Mouse (Mus musculus) liver, embryonic 11.5 days (tissue): Measurements from ENCODE around the gene Gm29666. TPM values are rescaled to one million over a fixed set of nuclear protein-coding genes. Genes with fewer than 3 reads are reported as not detected.

Experiments used
- ATAC-seq: fragments of 200-750 bp; cut with Nextera tagmentation; replicated peaks from 2 replicates; pipeline ENCODE4 v1.8.0; 2017; ENCODE audit warnings: moderate number of reproducible peaks, mild to moderate bottlenecking, moderate TSS enrichment, moderate library complexity; ENCODE audit not compliant: low FRiP score
- DNase-seq: peaks from one replicate; pipeline ENCODE4 v3.0.0-alpha.2; 2017; ENCODE audit warnings: low spot score
- H3K27ac ChIP-seq: fragments of 300-500 bp; sonication (generic); 2 replicates; pipeline ENCODE4 v1.5.1; 2014; ENCODE audit warnings: mild to moderate bottlenecking, low read depth, low read length, control low read depth
- H3K27me3 ChIP-seq: fragments of 300-500 bp; sonication (generic); replicated peaks from 2 replicates; pipeline ENCODE4 v1.6.1; 2014; ENCODE audit warnings: low read length, mixed read lengths; ENCODE audit not compliant: control insufficient read depth, insufficient read depth
- H3K36me3 ChIP-seq: fragments of 300-500 bp; sonication (generic); 2 replicates; pipeline ENCODE4 v1.6.1; 2014; ENCODE audit warnings: mild to moderate bottlenecking, low read length, moderate library complexity, mixed read lengths; ENCODE audit not compliant: control insufficient read depth, insufficient read depth
- H3K4me1 ChIP-seq: fragments of 300-500 bp; sonication (generic); replicated peaks from 2 replicates; pipeline ENCODE4 v1.6.1; 2014; ENCODE audit warnings: low read length, mixed read lengths; ENCODE audit not compliant: control insufficient read depth, insufficient read depth
- H3K4me2 ChIP-seq: fragments of 300-500 bp; sonication (generic); 2 replicates; pipeline ENCODE4 v1.6.1; 2014; ENCODE audit warnings: mild to moderate bottlenecking, control low read depth, moderate library complexity
- H3K4me3 ChIP-seq: fragments of 300-500 bp; sonication (generic); 2 replicates; pipeline ENCODE4 v1.5.1; 2014; ENCODE audit warnings: low read depth, low read length, control low read depth
- H3K9ac ChIP-seq: fragments of 300-500 bp; sonication (generic); 2 replicates; pipeline ENCODE4 v1.6.1; 2014; ENCODE audit warnings: low read depth, low read length, control low read depth
- H3K9me3 ChIP-seq: fragments of 300-500 bp; sonication (generic); 2 replicates; pipeline ENCODE4 v1.6.1; 2016; ENCODE audit warnings: low read length, inconsistent platforms, mixed read lengths; ENCODE audit not compliant: control insufficient read depth
- WGBS: fragments of 180-500 bp; shearing (Covaris S2); extraction: QIAGEN DNeasy Blood & Tissue Kit; methylation state at CpG from one replicate; pipeline ENCODE4 v1.1.7; 2014; 5-methylcytosine and 5-hydroxymethylcytosine counted together
- polyA plus RNA-seq: library from polyadenylated mRNA; unstranded; fragments of >200 nt; fragmentation: Nextera tagmentation; extraction: Ambion mirVana; gene quantifications from 2 replicates; pipeline ENCODE4 v1.2.1, GENCODE M21; 2014

The Gm29666 gene
- polyA plus RNA-seq, 1 experiment from 2014 or later, result 1.8 TPM

GRCm38 (mm10) chr15:84891658-84892057, 28.2 kb downstream of the Gm29666 start:
- no peak overlapping the region for H3K9ac ChIP-seq
- H3K4me3 ChIP-seq, result no peak overlapping the region

GRCm38 (mm10) chr15:84891246-84891645, 28.6 kb downstream of the Gm29666 start:
- Histone ChIP-seq H3K9me3 (no peaks in the 10 kb centered on the region), H3K27ac (no peak overlapping the region), H3K4me3 (no peak overlapping the region), H3K4me2 (no peak overlapping the region), H3K4me1 (no peaks in the 10 kb centered on the region), H3K9ac (no peak overlapping the region), H3K27me3 (no peaks in the 10 kb centered on the region), H3K36me3 (no peaks in the 10 kb centered on the region)
- ATAC-seq (no peak), DNase-seq (no peak)
- 47% methylated on average over 3 of the region's 3 CpGs for WGBS

More at GRCm38 (mm10) chr15:84891658-84892057, 28.2 kb downstream of the Gm29666 start:
- no peak overlapping the region for H3K27ac ChIP-seq
- H3K9me3 ChIP-seq, result no peaks in the 10 kb centered on the region
- 2% methylated on average over 3 of the region's 3 CpGs for WGBS
- ATAC-seq (no peak), DNase-seq (peak; percentile 51)
- H3K36me3 ChIP-seq, result no peaks in the 10 kb centered on the region
- H3K4me1 ChIP-seq, result no peaks in the 10 kb centered on the region
- no peak overlapping the region for H3K4me2 ChIP-seq
- no peaks in the 10 kb centered on the region for H3K27me3 ChIP-seq

GRCm38 (mm10) chr15:84888066-84888465, 31.8 kb downstream of the Gm29666 start:
- Histone ChIP-seq H3K4me2 (no peak overlapping the region), H3K36me3 (no peaks in the 10 kb centered on the region), H3K4me3 (no peak overlapping the region), H3K9ac (no peak overlapping the region), H3K9me3 (no peaks in the 10 kb centered on the region), H3K27ac (no peak overlapping the region), H3K27me3 (no peaks in the 10 kb centered on the region), H3K4me1 (no peaks in the 10 kb centered on the region)
- no peak for ATAC-seq
- 82% methylated on average over 12 of the region's 12 CpGs for WGBS
- no peak for DNase-seq

- Histone ChIP-seq H3K4me3 (no peak overlapping the region), H3K27me3 (no peaks in the 10 kb centered on the region), H3K9ac (no peak overlapping the region), H3K4me1 (no peaks in the 10 kb centered on the region; the same call in 1 of the 2 replicates), H3K9me3 (no peaks in the 10 kb centered on the region), H3K36me3 (no peaks in the 10 kb centered on the region), H3K4me2 (no peak overlapping the region), H3K27ac (no peak overlapping the region)
- no peak for ATAC-seq
- no peak for DNase-seq
- 72% methylated on average over 12 of the region's 12 CpGs for WGBS
Measured at GRCm38 (mm10) chr15:84877029-84877815, 42.6 kb downstream of the Gm29666 start.

- no peaks in the 10 kb centered on the region for H3K27me3 ChIP-seq
- no peaks in the 10 kb centered on the region; the same call in 1 of the 2 replicates for H3K4me1 ChIP-seq
- no peak for DNase-seq
- H3K4me2 ChIP-seq, result no peak overlapping the region
- no peak overlapping the region for H3K27ac ChIP-seq
- H3K9me3 ChIP-seq, result no peaks in the 10 kb centered on the region
- no peak overlapping the region for H3K9ac ChIP-seq
- H3K36me3 ChIP-seq, result no peaks in the 10 kb centered on the region
- ATAC-seq, result no peak
- H3K4me3 ChIP-seq, result no peak overlapping the region
- 71% methylated on average over 4 of the region's 4 CpGs for WGBS
Measured at GRCm38 (mm10) chr15:84873867-84874266, 46.0 kb downstream of the Gm29666 start.

- Histone ChIP-seq H3K4me3 (no peak overlapping the region), H3K9ac (no peak overlapping the region), H3K27me3 (no peaks in the 10 kb centered on the region), H3K36me3 (no peaks in the 10 kb centered on the region), H3K4me2 (no peak overlapping the region), H3K4me1 (no peaks in the 10 kb centered on the region; the same call in 1 of the 2 replicates), H3K9me3 (no peaks in the 10 kb centered on the region), H3K27ac (no peak overlapping the region)
- no peak for DNase-seq
- WGBS, result 85% methylated on average over 11 of the region's 11 CpGs
- no peak for ATAC-seq
Measured at GRCm38 (mm10) chr15:84873079-84873478, 46.8 kb downstream of the Gm29666 start.

GRCm38 (mm10) chr15:84871802-84872201, 48.0 kb downstream of the Gm29666 start:
- no peaks in the 10 kb centered on the region for H3K4me1 ChIP-seq
- H3K4me2 ChIP-seq, result no peak overlapping the region
- ATAC-seq, result no peak
- no peaks in the 10 kb centered on the region for H3K27me3 ChIP-seq
- H3K4me3 ChIP-seq, result no peak overlapping the region
- H3K36me3 ChIP-seq, result no peaks in the 10 kb centered on the region
- DNase-seq, result no peak
- no peaks in the 10 kb centered on the region for H3K9me3 ChIP-seq
- WGBS, result 70% methylated on average over 3 of the region's 3 CpGs
- no peak overlapping the region for H3K27ac ChIP-seq
- no peak overlapping the region for H3K9ac ChIP-seq

- ATAC-seq, result no peak
- no peak overlapping the region for H3K4me3 ChIP-seq
- DNase-seq, result no peak
- H3K9ac ChIP-seq, result no peak overlapping the region
- H3K4me1 ChIP-seq, result no peaks in the 10 kb centered on the region
- 89% methylated on average over 8 of the region's 8 CpGs for WGBS
- H3K27me3 ChIP-seq, result peaks cover 12% of the 10 kb centered on the region
- no peaks in the 10 kb centered on the region for H3K9me3 ChIP-seq
- no peak overlapping the region for H3K27ac ChIP-seq
- no peaks in the 10 kb centered on the region for H3K36me3 ChIP-seq
- no peak overlapping the region for H3K4me2 ChIP-seq
Measured at GRCm38 (mm10) chr15:84861911-84862310, 57.9 kb downstream of the Gm29666 start.
